8 mouse cellular contexts compared by ENCODE assay signal in the genomic region with DNA sequence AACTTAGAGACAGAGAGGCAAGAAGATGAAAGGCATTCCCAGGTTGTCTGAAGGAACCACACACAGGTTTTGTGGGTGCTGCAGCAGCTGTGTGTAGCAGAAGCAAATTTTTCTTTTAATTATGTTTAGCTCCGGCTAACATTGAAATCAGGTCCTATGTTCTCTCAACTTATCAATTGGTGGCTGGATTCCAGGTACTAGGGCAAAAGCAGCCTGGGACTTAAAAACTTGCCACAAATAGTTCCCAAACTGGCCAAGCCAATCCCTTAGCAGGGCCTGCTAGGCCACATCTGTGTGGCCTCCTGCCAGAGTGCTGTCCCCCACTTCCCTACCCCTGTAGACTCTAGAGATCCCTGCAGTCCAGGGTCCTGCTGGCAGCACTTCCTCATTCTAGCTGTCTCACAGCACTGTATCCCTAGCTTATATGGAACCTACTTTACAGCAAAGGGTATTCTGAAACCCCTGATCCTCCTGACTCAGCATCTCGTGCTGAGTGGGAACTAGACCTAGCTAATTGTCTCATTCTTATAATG. TPM values are rescaled to one million over a fixed set of nuclear protein-coding genes. Genes with fewer than 3 reads are reported as not detected.
DNase-seq lines count a peak whose midpoint lies in the region; ATAC-seq and TF ChIP-seq lines count a peak whose summit lies in the region.

No protein-coding gene starts in this region.

- 64% methylated on average over 2 of the region's 2 CpGs for WGBS in heart, adult 2 months
- 32% methylated on average over 2 of the region's 2 CpGs for WGBS in heart, postnatal 0 days

- TF ChIP-seq EP300 in heart, adult 2 months (IDR thresholded peaks at IDR 0.05; ENCODE audit: insufficient read depth, low read depth, low read length): no peak
- no peak for TF ChIP-seq EP300 in heart, postnatal 0 days (IDR thresholded peaks at IDR 0.05; ENCODE audit: low read depth)

- no peak for ATAC-seq in heart, postnatal 0 days (ENCODE audit: insufficient read depth, low read depth)
- ATAC-seq in megakaryocyte, adult 5-6 weeks (ENCODE audit: poor library complexity, severe bottlenecking): peak; percentile 47; the same call in 1 of the 2 replicates

- H3K27ac ChIP-seq in heart, adult 2 months: peak overlapping the region; percentile 81
- peak overlapping the region; percentile 93 for H3K27ac ChIP-seq in heart, postnatal 0 days (ENCODE audit: low read depth)

- peaks cover 19% of the 10 kb centered on the region for H3K4me1 ChIP-seq in heart, adult 2 months (ENCODE audit: control insufficient read depth, insufficient read depth, low read length)
- peaks cover 46% of the 10 kb centered on the region for H3K4me1 ChIP-seq in heart, postnatal 0 days (ENCODE audit: control insufficient read depth, insufficient read depth)

- H3K27me3 ChIP-seq in heart, adult 2 months (ENCODE audit: control insufficient read depth, insufficient read depth, low read length): no peaks in the 10 kb centered on the region
- no peaks in the 10 kb centered on the region for H3K27me3 ChIP-seq in heart, postnatal 0 days (ENCODE audit: control insufficient read depth, insufficient read depth, low read length)

- peak overlapping the region; percentile 25; the same call in 1 of the 2 replicates for H3K4me2 ChIP-seq in heart, postnatal 0 days (ENCODE audit: low read depth, low read length)

- no peak for TF ChIP-seq CTCF in heart, adult 2 months (IDR thresholded peaks at IDR 0.05)
- TF ChIP-seq CTCF in heart, postnatal 0 days (IDR thresholded peaks at IDR 0.05; ENCODE audit: low read depth): no peak

- TF ChIP-seq POLR2A in heart, adult 2 months (IDR thresholded peaks at IDR 0.05; ENCODE audit: insufficient read depth, low read depth, low read length): no peak

- DNase-seq in heart, adult 2 months: peak; percentile 38 to 45
- DNase-seq in heart, postnatal 36 days: no peak
- DNase-seq in MEL-GATA-1-ER (ENCODE audit: extremely low read depth, low read depth): peak; percentile 46
- DNase-seq in heart, postnatal 0 days (ENCODE audit: low spot score): no peak
- no peak for DNase-seq in right cerebral cortex, postnatal 10 days (ENCODE audit: low spot score in 2 of 2)
- DNase-seq in T-cell, adult 2 months (ENCODE audit: low spot score): no peak
- no peak for DNase-seq in ovary, adult 18-20 months (ENCODE audit: low spot score)

- H3K9ac ChIP-seq in heart, adult 2 months (ENCODE audit: low read depth, low read length): peak overlapping the region; percentile 62
- no peak overlapping the region for H3K9ac ChIP-seq in heart, postnatal 0 days (replicated peaks; ENCODE audit: low read depth, low read length)

- intact Hi-C loops in heart, adult 2 months (cut with DNase I): no loop called here
- intact Hi-C loops in heart, postnatal 36 days (cut with DNase I): no loop called here

- no peak overlapping the region for H3K4me3 ChIP-seq in heart, adult 2 months
- no peak overlapping the region for H3K4me3 ChIP-seq in heart, postnatal 0 days (ENCODE audit: low read depth, low read length)

- H3K9me3 ChIP-seq in heart, postnatal 0 days (replicated peaks; ENCODE audit: control insufficient read depth, low read length): no peaks in the 10 kb centered on the region

- peaks cover 4% of the 10 kb centered on the region; the same call in 1 of the 2 replicates for H3K36me3 ChIP-seq in heart, adult 2 months (ENCODE audit: control insufficient read depth, insufficient read depth, low read length)
- H3K36me3 ChIP-seq in heart, postnatal 0 days (replicated peaks; ENCODE audit: control insufficient read depth, insufficient read depth, low read length): no peaks in the 10 kb centered on the region

- no peaks in the 10 kb centered on the region for H3K79me2 ChIP-seq in heart, adult 2 months (replicated peaks; ENCODE audit: control insufficient read depth, insufficient read depth, low read length)

RNA-seq across cellular contexts. Expression of a gene that starts 23.2 kb away (rescaled TPM):
- 1 to 10 TPM; 6.2 to 7.5 TPM for total RNA-seq in heart, adult 2 months (2021)
- 6.0 and 9.1 TPM in 2 replicates for polyA plus RNA-seq in heart, adult 2 months (2012; rRNA removed)
- 1 to 10 TPM; 6.8 to 7.6 TPM for total RNA-seq in heart, postnatal 36 days (2021)
- total RNA-seq in heart, postnatal 0 days (2014; rRNA removed; ENCODE audit: low replicate concordance): 13.9 and 23.2 TPM in 2 replicates
- polyA plus RNA-seq in heart, postnatal 0 days (2015; fragmentation: Nextera tagmentation; extraction: Ambion mirVana): 2.6 and 3.5 TPM in 2 replicates
- total RNA-seq in megakaryocyte, adult 5-6 weeks (2015): 0.11 and 0.14 TPM in 2 replicates
- total RNA-seq in megakaryocyte, adult 5-6 weeks (2017): 0.16 TPM in 1 of 2 replicates, not detected in the other

Comparison
In these comparisons a context has a peak if more than half of its experiments do, and no peak if none do; other contexts are left out.
1. DNase-seq: peak in heart, adult 2 months (2 of 2) and MEL-GATA-1-ER (single experiment); none in heart, postnatal 36 days (0 of 2), heart, postnatal 0 days (single experiment), right cerebral cortex, postnatal 10 days (0 of 2), T-cell, adult 2 months (single experiment) and ovary, adult 18-20 months (single experiment).
2. RNA of a gene that starts 23.2 kb away (total RNA-seq): 13.9 to 23.2 TPM in heart, postnatal 0 days, 6.8 to 7.6 TPM in heart, postnatal 36 days and 6.2 to 7.5 TPM in heart, adult 2 months; 0.11 to 0.16 TPM in megakaryocyte, adult 5-6 weeks; every median in the first group is over 4 times any median in the second.